Mouse (Mus musculus): ENCODE measurements at regions not wholly inside any gene's neighbourhood (a gene's known extent, or its start where the extent isn't known, plus 50 kb on each side); places are given as distances from the start of the nearest gene placed in this dataset.

GRCm38 (mm10) chr17:84008035-84008681, 160.4 kb upstream of the Haao start:
- peak overlapping the region; percentile 82; the same call in 1 of the 2 replicates for H3K27ac ChIP-seq (replicated peaks)
- H3K4me1 ChIP-seq: peaks cover 64% of the 10 kb centered on the region
- no peak overlapping the region for H3K4me3 ChIP-seq

GRCm38 (mm10) chr17:84006748-84007147, 159.0 kb upstream of the Haao start:
- H3K36me3 ChIP-seq (replicated peaks): no peaks in the 10 kb centered on the region
- H3K9me3 ChIP-seq: no peaks in the 10 kb centered on the region
- WGBS: 91% methylated on average over 9 of the region's 9 CpGs
- H3K4me1 ChIP-seq: peaks cover 60% of the 10 kb centered on the region
- peaks cover 4% of the 10 kb centered on the region; the same call in 1 of the 2 replicates for H3K27me3 ChIP-seq (replicated peaks; ENCODE audit: low read depth, poor library complexity, severe bottlenecking)
- DNase-seq (ENCODE audit: low spot score): no peak
- H3K4me3 ChIP-seq: no peak overlapping the region
- H3K27ac ChIP-seq (replicated peaks): 0 out of 2 replicates have a peak overlapping the region, but pooled peaks have one; percentile 42

More at GRCm38 (mm10) chr17:84008035-84008681, 160.4 kb upstream of the Haao start:
- Histone ChIP-seq H3K9me3 (no peaks in the 10 kb centered on the region), H3K27me3 (replicated peaks; ENCODE audit: low read depth, poor library complexity, severe bottlenecking) (peaks cover 4% of the 10 kb centered on the region; the same call in 1 of the 2 replicates), H3K36me3 (replicated peaks) (no peaks in the 10 kb centered on the region)
- DNase-seq (ENCODE audit: low spot score): no peak
- WGBS: 79% methylated on average over 12 of the region's 12 CpGs

- peaks cover 10% of the 10 kb centered on the region for H3K27me3 ChIP-seq (replicated peaks; ENCODE audit: low read depth, poor library complexity, severe bottlenecking)
- DNase-seq (ENCODE audit: low spot score): no peak
- H3K9me3 ChIP-seq: no peaks in the 10 kb centered on the region
- 28% methylated on average over 6 of the region's 6 CpGs for WGBS
- peaks cover 52% of the 10 kb centered on the region for H3K4me1 ChIP-seq
- H3K36me3 ChIP-seq (replicated peaks): no peaks in the 10 kb centered on the region
- no peak overlapping the region for H3K4me3 ChIP-seq
- peak overlapping the region; percentile 74 for H3K27ac ChIP-seq (replicated peaks)
These were observed 156.5 kb upstream of the Haao start for GRCm38 (mm10) chr17:84004237-84004636.

GRCm38 (mm10) chr17:84003489-84004234, 155.9 kb upstream of the Haao start:
- WGBS: 38% methylated on average over 9 of the region's 9 CpGs
- Histone ChIP-seq H3K27ac (replicated peaks) (peak overlapping the region; percentile 74), H3K9me3 (no peaks in the 10 kb centered on the region), H3K4me1 (peaks cover 51% of the 10 kb centered on the region), H3K36me3 (replicated peaks) (no peaks in the 10 kb centered on the region), H3K4me3 (no peak overlapping the region), H3K27me3 (replicated peaks; ENCODE audit: low read depth, poor library complexity, severe bottlenecking) (peaks cover 10% of the 10 kb centered on the region)
- peak; percentile 40 for DNase-seq (ENCODE audit: low spot score)

- no peak overlapping the region for H3K27ac ChIP-seq (replicated peaks)
- no peaks in the 10 kb centered on the region for H3K36me3 ChIP-seq (replicated peaks)
- H3K4me3 ChIP-seq: no peak overlapping the region
- peaks cover 10% of the 10 kb centered on the region for H3K27me3 ChIP-seq (replicated peaks; ENCODE audit: low read depth, poor library complexity, severe bottlenecking)
- DNase-seq (ENCODE audit: low spot score): no peak
- no peaks in the 10 kb centered on the region for H3K9me3 ChIP-seq
- WGBS: 91% methylated on average over 6 of the region's 6 CpGs
- H3K4me1 ChIP-seq: peaks cover 48% of the 10 kb centered on the region
These were observed 155.2 kb upstream of the Haao start for GRCm38 (mm10) chr17:84002939-84003338.

GRCm38 (mm10) chr17:84002327-84002726, 154.6 kb upstream of the Haao start:
- no peak for DNase-seq (ENCODE audit: low spot score)
- Histone ChIP-seq H3K27me3 (replicated peaks; ENCODE audit: low read depth, poor library complexity, severe bottlenecking) (peaks cover 10% of the 10 kb centered on the region), H3K4me3 (no peak overlapping the region), H3K4me1 (peaks cover 51% of the 10 kb centered on the region), H3K36me3 (replicated peaks) (no peaks in the 10 kb centered on the region), H3K27ac (replicated peaks) (no peak overlapping the region), H3K9me3 (no peaks in the 10 kb centered on the region)
- 94% methylated on average over 16 of the region's 16 CpGs for WGBS

GRCm38 (mm10) chr17:84000115-84000514, 152.4 kb upstream of the Haao start:
- Histone ChIP-seq H3K27ac (replicated peaks) (peak overlapping the region; percentile 31), H3K4me1 (peaks cover 43% of the 10 kb centered on the region), H3K4me3 (no peak overlapping the region), H3K9me3 (no peaks in the 10 kb centered on the region), H3K36me3 (replicated peaks) (no peaks in the 10 kb centered on the region), H3K27me3 (replicated peaks; ENCODE audit: low read depth, poor library complexity, severe bottlenecking) (peaks cover 10% of the 10 kb centered on the region)
- DNase-seq (ENCODE audit: low spot score): no peak
- 55% methylated on average over 6 of the region's 6 CpGs for WGBS

GRCm38 (mm10) chr17:83998972-83999545, 151.3 kb upstream of the Haao start:
- H3K4me1 ChIP-seq: peaks cover 32% of the 10 kb centered on the region
- H3K27ac ChIP-seq (replicated peaks): peak overlapping the region; percentile 31
- no peak overlapping the region for H3K4me3 ChIP-seq
- peaks cover 6% of the 10 kb centered on the region; the same call in 1 of the 2 replicates for H3K27me3 ChIP-seq (replicated peaks; ENCODE audit: low read depth, poor library complexity, severe bottlenecking)
- 79% methylated on average over 10 of the region's 10 CpGs for WGBS
- DNase-seq (ENCODE audit: low spot score): no peak
- no peaks in the 10 kb centered on the region for H3K36me3 ChIP-seq (replicated peaks)
- H3K9me3 ChIP-seq: no peaks in the 10 kb centered on the region

GRCm38 (mm10) chr17:83998341-83998740, 150.6 kb upstream of the Haao start:
- Histone ChIP-seq H3K27me3 (replicated peaks; ENCODE audit: low read depth, poor library complexity, severe bottlenecking) (peaks cover 6% of the 10 kb centered on the region; the same call in 1 of the 2 replicates), H3K4me3 (no peak overlapping the region), H3K9me3 (no peaks in the 10 kb centered on the region), H3K36me3 (replicated peaks) (no peaks in the 10 kb centered on the region), H3K4me1 (peaks cover 27% of the 10 kb centered on the region), H3K27ac (replicated peaks) (peak overlapping the region; percentile 26)
- 87% methylated on average over 7 of the region's 7 CpGs for WGBS
- DNase-seq (ENCODE audit: low spot score): no peak

GRCm38 (mm10) chr17:83997778-83998177, 150.0 kb upstream of the Haao start:
- Histone ChIP-seq H3K4me3 (no peak overlapping the region), H3K9me3 (no peaks in the 10 kb centered on the region), H3K4me1 (peaks cover 31% of the 10 kb centered on the region), H3K27ac (replicated peaks) (peak overlapping the region; percentile 57), H3K27me3 (replicated peaks; ENCODE audit: low read depth, poor library complexity, severe bottlenecking) (peaks cover 6% of the 10 kb centered on the region; the same call in 1 of the 2 replicates), H3K36me3 (replicated peaks) (no peaks in the 10 kb centered on the region)
- WGBS: 83% methylated on average over 11 of the region's 11 CpGs
- peak; percentile 40 for DNase-seq (ENCODE audit: low spot score)

- no peak overlapping the region for H3K4me3 ChIP-seq
- DNase-seq (ENCODE audit: low spot score): no peak
- no peaks in the 10 kb centered on the region for H3K27me3 ChIP-seq (replicated peaks; ENCODE audit: low read depth, poor library complexity, severe bottlenecking)
- H3K36me3 ChIP-seq (replicated peaks): no peaks in the 10 kb centered on the region
- peak overlapping the region; percentile 52 for H3K27ac ChIP-seq (replicated peaks)
- peaks cover 48% of the 10 kb centered on the region for H3K4me1 ChIP-seq
- 71% methylated on average over 2 of the region's 2 CpGs for WGBS
- no peaks in the 10 kb centered on the region for H3K9me3 ChIP-seq
These were observed 145.3 kb upstream of the Haao start for GRCm38 (mm10) chr17:83993028-83993427.

- Histone ChIP-seq H3K36me3 (replicated peaks) (no peaks in the 10 kb centered on the region), H3K27ac (replicated peaks) (peak overlapping the region; percentile 89), H3K4me3 (no peak overlapping the region), H3K4me1 (peaks cover 64% of the 10 kb centered on the region), H3K27me3 (replicated peaks; ENCODE audit: low read depth, poor library complexity, severe bottlenecking) (no peaks in the 10 kb centered on the region), H3K9me3 (no peaks in the 10 kb centered on the region)
- 51% methylated on average over 13 of the region's 13 CpGs for WGBS
- peak; percentile 92 for DNase-seq (ENCODE audit: low spot score)
These were observed 142.9 kb upstream of the Haao start for GRCm38 (mm10) chr17:83990421-83991365.

Measured in embryonic facial prominence, embryonic 10.5 days (tissue).